Mouse (Mus musculus): ENCODE results near the gene Pole.

DNA sequence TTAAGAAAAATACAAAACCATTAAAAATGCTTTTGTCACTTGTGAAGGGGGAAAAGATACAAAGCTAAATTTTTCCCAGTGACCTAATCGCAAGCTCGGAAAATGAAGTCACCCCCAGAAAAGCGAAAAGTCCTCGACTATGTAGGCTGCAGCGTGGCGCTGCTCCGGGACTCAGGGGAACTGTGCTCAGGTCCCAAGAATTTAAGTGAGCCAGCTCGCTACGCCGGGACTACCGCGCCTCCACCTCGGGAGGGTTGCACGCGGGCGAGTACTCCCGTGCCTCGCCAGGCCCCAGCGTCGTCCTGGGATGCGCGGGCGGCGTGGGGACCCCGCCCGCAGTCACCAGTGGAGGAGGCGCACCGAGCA, 76.7 kb downstream of the Pole start:
- TF ChIP-seq CTCF (IDR thresholded peaks at IDR 0.05; ENCODE audit: control insufficient read depth, insufficient read depth, insufficient replicate concordance, low read depth, low read length) (no peak), POLR2A (IDR thresholded peaks at IDR 0.05; ENCODE audit: control insufficient read depth, low read depth, low read length) (no peak)

Measured in testis, adult 2 months (tissue).